Mouse (Mus musculus) limb, embryonic 13.5 days (tissue): ENCODE measurements around the gene Stam2. TPM values are rescaled to one million over a fixed set of nuclear protein-coding genes. Genes with fewer than 3 reads are reported as not detected.

ENCODE experiments used
- ATAC-seq: fragments of 200-750 bp; cut with Nextera tagmentation; 2 replicates; pipeline ENCODE4 v1.8.0; 2017; ENCODE audit warnings: low read depth, moderate number of reproducible peaks, moderate TSS enrichment; ENCODE audit not compliant: low FRiP score
- H3K27ac ChIP-seq: fragments of 300-500 bp; sonication (generic); 2 replicates; pipeline ENCODE4 v1.5.1; 2015; ENCODE audit warnings: inconsistent platforms, mild to moderate bottlenecking, moderate library complexity
- H3K27me3 ChIP-seq: fragments of 300-500 bp; sonication (generic); 2 replicates; pipeline ENCODE4 v1.6.1; 2015; ENCODE audit warnings: mild to moderate bottlenecking, inconsistent platforms
- H3K36me3 ChIP-seq: fragments of 300-500 bp; sonication (generic); 2 replicates; pipeline ENCODE4 v1.6.1; 2015; ENCODE audit warnings: inconsistent platforms, mild to moderate bottlenecking, moderate library complexity
- H3K4me1 ChIP-seq: fragments of 300-500 bp; sonication (generic); 2 replicates; pipeline ENCODE4 v1.6.1; 2015; ENCODE audit warnings: inconsistent platforms
- H3K4me2 ChIP-seq: fragments of 300-500 bp; sonication (generic); replicated peaks from 2 replicates; pipeline ENCODE4 v1.6.1; 2015; ENCODE audit warnings: inconsistent platforms, mild to moderate bottlenecking, moderate library complexity
- H3K4me3 ChIP-seq: fragments of 300-500 bp; sonication (generic); 2 replicates; pipeline ENCODE4 v1.5.1; 2015; ENCODE audit warnings: moderate library complexity, mild to moderate bottlenecking, inconsistent platforms
- H3K9ac ChIP-seq: fragments of 300-500 bp; sonication (generic); 2 replicates; pipeline ENCODE4 v1.6.1; 2015; ENCODE audit warnings: mild to moderate bottlenecking, inconsistent platforms
- H3K9me3 ChIP-seq: fragments of 300-500 bp; sonication (generic); 2 replicates; pipeline ENCODE4 v1.6.1; 2016; ENCODE audit warnings: inconsistent platforms
- WGBS: fragments of 180-500 bp; shearing (Covaris S2); methylation state at CpG from one replicate; pipeline ENCODE4 v1.1.7; 2015; 5-methylcytosine and 5-hydroxymethylcytosine counted together
- polyA plus RNA-seq: library from polyadenylated mRNA; unstranded; fragments of >200 nt; fragmentation: Nextera tagmentation; extraction: Ambion mirVana; gene quantifications from 2 replicates; pipeline ENCODE4 v1.2.1, GENCODE M21; 2015

Stam2 gene
- polyA plus RNA-seq, 1 experiment from 2014 or later = 32.3 TPM

DNA sequence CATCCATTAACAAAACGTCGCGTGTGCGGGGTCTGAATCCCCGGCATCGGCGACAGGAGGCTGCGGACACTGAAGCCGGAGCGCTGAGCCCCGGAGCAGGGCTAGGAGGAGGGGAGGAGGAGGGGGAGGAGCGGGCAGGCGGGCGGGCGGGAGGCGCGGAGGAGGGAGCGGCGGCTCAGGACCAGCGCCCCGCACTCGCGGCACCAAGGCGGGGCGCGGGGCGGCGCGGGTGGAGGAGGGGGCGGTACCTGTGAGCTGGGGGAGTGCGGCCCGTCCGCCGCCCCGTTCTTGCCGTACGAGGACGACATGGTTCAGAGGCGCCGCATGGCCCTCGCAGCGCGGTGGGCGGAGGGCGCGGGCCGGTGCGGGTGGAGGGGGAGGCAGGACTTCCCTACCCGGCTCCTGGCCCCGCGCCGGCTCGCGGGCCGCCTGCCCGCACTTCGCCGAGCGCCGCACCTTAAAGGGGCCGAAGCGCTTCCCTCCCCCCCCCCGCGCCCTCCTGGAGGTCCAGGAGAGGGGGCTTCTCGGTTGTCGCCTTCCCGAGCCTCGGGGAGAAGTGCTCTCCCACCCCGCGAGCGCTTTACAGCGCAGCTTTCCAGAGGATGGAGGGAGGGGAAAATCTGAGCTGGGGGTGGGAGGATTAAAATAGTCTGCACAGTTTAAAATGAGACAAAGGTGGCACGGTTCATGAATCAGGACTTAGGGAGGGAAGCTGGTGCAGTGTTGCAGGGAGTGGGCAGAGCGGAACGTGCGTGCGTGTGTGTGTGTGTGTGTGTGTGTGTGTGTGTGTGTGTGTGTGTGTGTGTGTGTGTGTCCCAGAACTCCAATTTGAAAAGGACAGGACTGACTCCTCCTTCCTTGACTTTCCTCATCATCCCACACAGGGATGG lies 65.8 kb downstream of the Stam2 start, which contains the start of gene Cacnb4:
Cacnb4 (minus strand) TSS at position 809 of the 890 bp plus-strand sequence.
- peaks cover 18% of the 10 kb centered on the region for H3K4me1 ChIP-seq
- peaks cover 47% of the 10 kb centered on the region for H3K27me3 ChIP-seq
- H3K9ac ChIP-seq = peak within 1 kb of the TSS; percentile 74
- peak within 1 kb of the TSS; percentile 67 for H3K4me3 ChIP-seq
- peak within 1 kb of the TSS; percentile 97 for H3K4me2 ChIP-seq
- H3K9me3 ChIP-seq = no peaks in the 10 kb centered on the region
- no peaks in the 10 kb centered on the region for H3K36me3 ChIP-seq
- WGBS = under 1% methylated on average over 59 of the region's 77 CpGs
- peak; percentile 89 for ATAC-seq
- no peak within 1 kb of the TSS for H3K27ac ChIP-seq

DNA sequence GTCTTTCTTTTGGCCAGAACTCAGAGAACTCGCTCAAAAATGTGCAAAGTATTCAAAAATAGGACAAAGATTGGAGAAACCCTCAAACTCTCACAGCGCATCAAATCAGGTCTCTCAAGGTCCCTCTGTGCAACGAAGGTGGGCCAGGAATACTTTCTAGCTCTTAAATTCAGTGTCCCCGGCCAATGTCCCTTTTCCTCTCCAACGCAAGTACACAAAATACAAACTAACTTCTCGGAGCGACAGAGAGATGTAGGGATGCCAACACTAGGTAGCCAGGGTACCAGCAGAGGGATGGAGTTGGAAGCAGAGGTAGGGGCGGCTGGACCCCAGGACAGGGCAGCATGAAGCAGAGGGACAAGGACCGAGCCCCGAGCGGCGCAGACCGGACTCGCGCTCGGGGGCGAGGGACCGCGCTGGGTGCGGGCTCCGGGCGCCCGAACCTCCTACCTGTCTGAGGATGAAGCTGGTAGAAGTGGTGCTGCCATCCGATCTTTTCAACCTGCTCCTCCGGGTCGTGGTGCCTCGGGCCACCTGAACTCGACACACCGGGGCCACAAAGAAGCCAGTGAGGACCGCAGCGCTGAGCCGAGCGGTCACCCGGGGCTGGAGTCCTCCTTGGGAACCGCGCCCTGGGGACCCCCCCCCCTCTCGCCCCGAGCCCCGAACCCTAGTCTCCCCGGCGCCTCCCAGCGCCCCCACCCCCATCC lies 66.6 kb downstream of the Stam2 start:
- Histone ChIP-seq H3K4me1 (peaks cover 18% of the 10 kb centered on the region), H3K9me3 (no peaks in the 10 kb centered on the region), H3K27me3 (peaks cover 47% of the 10 kb centered on the region), H3K4me3 (peak overlapping the region; percentile 67), H3K36me3 (no peaks in the 10 kb centered on the region), H3K9ac (peak overlapping the region; percentile 74), H3K27ac (no peak overlapping the region), H3K4me2 (peak overlapping the region; percentile 97)
- peak; percentile 25 for ATAC-seq
- 1% methylated on average over 40 of the region's 42 CpGs for WGBS

DNA sequence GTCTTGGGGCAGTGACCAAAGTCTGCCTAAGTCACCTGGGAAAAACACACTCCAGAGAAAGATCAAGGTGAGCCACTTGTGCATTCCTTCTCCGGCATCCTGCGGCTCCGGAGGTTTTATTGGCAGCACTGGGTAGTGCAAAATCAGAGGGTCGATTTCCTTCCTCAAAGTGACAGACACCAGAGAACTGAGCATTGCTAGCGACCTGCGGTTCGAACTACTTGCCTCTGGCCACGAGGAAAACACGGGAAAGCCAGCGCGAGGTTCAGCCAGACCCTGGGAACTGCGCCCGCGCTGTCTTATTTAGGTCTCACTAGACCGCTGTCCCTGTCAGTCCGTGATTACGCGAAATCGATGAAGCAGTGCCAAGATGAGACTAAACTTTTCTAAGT lies 67.2 kb downstream of the Stam2 start:
- Histone ChIP-seq H3K36me3 (no peaks in the 10 kb centered on the region), H3K4me3 (peak overlapping the region; percentile 67), H3K9me3 (no peaks in the 10 kb centered on the region), H3K4me1 (peaks cover 18% of the 10 kb centered on the region), H3K27me3 (peaks cover 47% of the 10 kb centered on the region), H3K9ac (peak overlapping the region; percentile 74; the same call in 1 of the 2 replicates), H3K27ac (no peak overlapping the region), H3K4me2 (peak overlapping the region; percentile 97)
- ATAC-seq = no peak
- under 1% methylated on average over 19 of the region's 19 CpGs for WGBS

DNA sequence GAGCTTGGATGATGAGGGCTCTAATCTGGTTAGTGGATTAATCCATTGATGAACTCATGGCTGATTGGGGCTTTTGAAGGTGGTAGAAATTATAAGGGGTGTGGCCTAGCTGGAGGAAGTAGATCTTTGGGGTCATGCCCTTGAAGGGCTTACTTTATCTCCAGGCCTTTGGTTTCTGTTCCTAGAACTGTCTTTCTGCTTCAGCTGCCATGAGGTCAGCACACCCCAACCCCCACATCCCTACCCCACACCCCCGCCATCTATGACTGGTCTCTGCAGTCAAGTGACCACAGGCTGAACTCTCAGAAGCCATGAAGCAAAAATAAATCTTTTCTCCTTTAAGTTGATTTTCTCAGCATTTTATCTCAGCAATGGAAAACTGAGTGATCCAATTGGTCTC lies 68.9 kb downstream of the Stam2 start:
- H3K4me1 ChIP-seq = peaks cover 18% of the 10 kb centered on the region
- H3K4me2 ChIP-seq = no peak overlapping the region
- no peak overlapping the region for H3K4me3 ChIP-seq
- no peaks in the 10 kb centered on the region for H3K9me3 ChIP-seq
- H3K27ac ChIP-seq = no peak overlapping the region
- H3K9ac ChIP-seq = no peak overlapping the region
- ATAC-seq = no peak
- H3K27me3 ChIP-seq = peaks cover 40% of the 10 kb centered on the region
- no peaks in the 10 kb centered on the region for H3K36me3 ChIP-seq
- WGBS = 78% methylated on average over 1 of the region's 1 CpGs

DNA sequence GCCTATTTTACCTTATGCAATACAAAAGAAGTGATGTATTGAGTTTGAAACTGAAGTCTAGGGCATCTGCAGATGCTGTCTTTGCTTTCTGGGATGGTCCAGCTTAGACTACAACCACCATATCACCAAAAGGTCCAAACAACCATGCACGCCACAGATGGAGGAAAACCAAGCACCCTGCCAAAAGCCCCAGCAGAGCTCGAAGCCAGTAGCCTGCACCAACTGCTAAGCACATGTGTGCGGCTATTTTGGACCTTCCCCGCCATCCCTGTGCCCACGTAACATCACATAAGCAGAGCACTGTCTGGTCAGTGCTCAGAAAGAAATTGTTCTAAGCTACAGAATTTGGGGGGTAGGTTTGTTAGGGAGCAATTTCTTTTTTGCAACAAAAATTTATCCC lies 71.3 kb downstream of the Stam2 start:
- peaks cover 29% of the 10 kb centered on the region for H3K27me3 ChIP-seq
- H3K36me3 ChIP-seq = no peaks in the 10 kb centered on the region
- H3K4me1 ChIP-seq = peaks cover 11% of the 10 kb centered on the region
- H3K27ac ChIP-seq = no peak overlapping the region
- H3K9ac ChIP-seq = no peak overlapping the region
- no peak for ATAC-seq
- WGBS = 86% methylated on average over 5 of the region's 5 CpGs
- H3K4me3 ChIP-seq = no peak overlapping the region
- H3K9me3 ChIP-seq = no peaks in the 10 kb centered on the region
- H3K4me2 ChIP-seq = no peak overlapping the region

DNA sequence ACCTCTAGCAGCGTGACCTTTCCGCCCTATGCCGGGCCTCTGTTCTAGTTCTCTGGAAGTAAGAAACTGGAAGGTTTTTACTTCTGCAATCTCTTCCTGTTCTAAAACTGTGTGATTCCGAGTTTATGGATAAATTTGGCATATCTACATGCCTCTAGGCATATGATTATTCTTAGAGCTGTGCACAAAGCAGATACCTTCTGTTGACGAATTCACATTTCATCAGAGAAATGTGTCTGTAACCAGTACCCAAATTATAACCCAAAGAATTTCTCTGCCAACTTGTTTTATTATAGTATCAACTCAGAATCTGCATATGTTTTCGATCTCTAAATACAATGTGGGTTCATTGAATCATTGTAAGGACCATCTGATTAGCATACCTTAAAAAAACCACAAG lies 73.6 kb downstream of the Stam2 start:
- Histone ChIP-seq H3K9me3 (no peaks in the 10 kb centered on the region), H3K4me2 (no peak overlapping the region), H3K36me3 (no peaks in the 10 kb centered on the region), H3K4me3 (no peak overlapping the region), H3K9ac (no peak overlapping the region), H3K27me3 (peaks cover 11% of the 10 kb centered on the region), H3K27ac (no peak overlapping the region), H3K4me1 (no peaks in the 10 kb centered on the region)
- WGBS = 90% methylated on average over 6 of the region's 6 CpGs
- ATAC-seq = no peak

DNA sequence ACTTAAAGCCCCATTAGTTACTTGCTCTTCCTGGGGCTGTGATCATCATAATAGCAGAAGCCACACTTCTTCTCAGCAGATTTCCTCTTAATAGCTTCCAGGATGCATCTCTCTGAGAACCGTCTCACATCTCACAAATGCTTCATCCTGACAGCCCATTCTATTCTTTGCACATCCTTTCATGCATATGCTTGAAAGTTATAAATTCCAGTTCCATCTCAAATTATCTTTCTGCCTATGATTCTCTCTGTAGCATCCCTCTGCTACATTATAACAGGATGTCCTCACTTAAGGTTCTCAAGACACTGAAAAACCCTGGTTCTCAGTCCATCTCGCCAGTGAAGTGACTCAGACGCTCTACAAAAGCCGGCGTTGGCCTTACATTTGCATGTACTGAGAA lies 85.4 kb downstream of the Stam2 start:
- Histone ChIP-seq H3K4me1 (no peaks in the 10 kb centered on the region), H3K27ac (no peak overlapping the region), H3K4me2 (no peak overlapping the region), H3K9me3 (no peaks in the 10 kb centered on the region), H3K27me3 (peaks cover 8% of the 10 kb centered on the region), H3K9ac (no peak overlapping the region), H3K4me3 (no peak overlapping the region), H3K36me3 (no peaks in the 10 kb centered on the region)
- no peak for ATAC-seq
- 88% methylated on average over 5 of the region's 5 CpGs for WGBS

DNA sequence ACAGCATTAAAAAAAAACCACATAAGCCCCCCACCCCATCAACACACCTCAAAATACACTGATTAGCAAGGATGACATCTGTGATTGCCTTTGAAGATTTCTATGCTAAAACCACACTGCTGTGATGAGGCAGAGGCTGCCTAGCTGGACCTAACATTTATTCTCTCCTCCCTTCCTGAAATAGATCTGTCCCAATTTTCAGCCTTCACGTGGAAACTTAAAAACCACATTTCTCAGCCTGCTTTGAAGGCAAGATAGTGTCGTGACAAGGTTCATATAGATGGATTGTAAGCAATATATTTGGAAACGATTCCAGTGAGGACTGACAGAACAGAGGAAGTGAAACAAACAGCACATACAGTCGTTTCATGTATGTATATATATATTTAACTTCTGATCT lies 87.5 kb downstream of the Stam2 start:
- no peak overlapping the region for H3K4me3 ChIP-seq
- no peaks in the 10 kb centered on the region for H3K27me3 ChIP-seq
- H3K4me1 ChIP-seq = no peaks in the 10 kb centered on the region
- WGBS = 68% methylated on average over 4 of the region's 4 CpGs
- no peaks in the 10 kb centered on the region for H3K36me3 ChIP-seq
- H3K27ac ChIP-seq = no peak overlapping the region
- H3K9me3 ChIP-seq = no peaks in the 10 kb centered on the region
- H3K4me2 ChIP-seq = no peak overlapping the region
- ATAC-seq = no peak
- no peak overlapping the region for H3K9ac ChIP-seq

DNA sequence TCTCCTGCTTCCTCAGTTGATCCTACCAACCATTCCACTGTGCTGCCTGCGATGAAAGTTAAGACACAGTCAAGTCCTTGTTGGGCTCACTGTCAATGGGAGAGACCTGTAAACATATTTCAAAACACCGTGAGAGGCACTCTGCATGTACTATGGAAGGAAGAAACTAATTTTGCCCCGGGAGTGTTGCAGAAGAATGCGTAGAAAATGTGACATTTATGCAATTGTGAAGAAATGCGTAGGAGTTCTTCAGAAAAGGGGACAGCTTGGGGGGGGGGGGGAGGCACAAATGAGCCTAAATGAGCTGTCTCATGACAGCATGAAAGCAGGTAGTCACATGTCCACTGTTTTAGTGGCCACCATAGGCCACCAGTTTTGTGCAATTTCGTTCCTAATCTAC lies 90.5 kb downstream of the Stam2 start:
- Histone ChIP-seq H3K27ac (no peak overlapping the region), H3K27me3 (no peaks in the 10 kb centered on the region), H3K36me3 (no peaks in the 10 kb centered on the region), H3K4me3 (no peak overlapping the region), H3K9me3 (no peaks in the 10 kb centered on the region), H3K4me1 (peaks cover 6% of the 10 kb centered on the region; the same call in 1 of the 2 replicates), H3K9ac (no peak overlapping the region), H3K4me2 (no peak overlapping the region)
- 81% methylated on average over 6 of the region's 6 CpGs for WGBS
- no peak for ATAC-seq

DNA sequence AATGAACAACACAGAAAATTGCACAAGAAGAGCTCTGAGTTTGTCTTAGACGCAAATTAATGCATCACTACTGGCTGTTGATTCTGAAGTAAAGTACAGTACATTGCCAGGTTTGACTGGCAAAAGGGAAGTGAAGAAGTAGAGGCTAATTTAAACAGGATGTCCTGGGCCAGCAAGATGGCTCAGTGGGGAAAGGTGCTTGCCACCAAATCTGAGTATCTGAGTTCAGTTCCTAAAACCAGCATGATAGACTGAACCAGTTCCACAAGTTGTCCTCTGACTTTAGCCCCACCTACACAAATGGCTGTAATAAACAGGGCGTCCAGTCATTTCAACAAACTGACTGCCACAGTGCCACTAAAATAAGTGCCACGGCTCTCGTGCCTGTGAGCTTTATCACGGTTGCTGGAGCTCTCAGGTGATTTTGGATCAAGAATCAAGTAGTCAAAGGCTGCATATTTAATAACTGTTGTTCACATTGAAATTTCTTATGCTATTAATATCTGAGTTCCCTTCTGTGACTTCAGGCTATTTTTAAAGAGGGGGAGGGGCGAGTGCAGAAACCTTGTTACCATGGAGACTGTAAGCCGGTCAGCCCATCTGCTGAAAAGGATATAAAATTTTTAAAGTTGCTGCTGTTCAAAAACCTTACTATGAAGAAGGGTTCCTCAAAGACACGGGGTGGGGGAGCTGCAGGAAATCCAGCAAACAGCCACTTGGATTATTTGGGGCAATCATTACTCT lies 94.7 kb downstream of the Stam2 start:
- WGBS = 56% methylated on average over 8 of the region's 8 CpGs
- no peak for ATAC-seq
- H3K4me3 ChIP-seq = no peak overlapping the region
- H3K27me3 ChIP-seq = no peaks in the 10 kb centered on the region
- H3K4me1 ChIP-seq = peaks cover 6% of the 10 kb centered on the region; the same call in 1 of the 2 replicates
- H3K36me3 ChIP-seq = no peaks in the 10 kb centered on the region
- H3K4me2 ChIP-seq = no peak overlapping the region
- no peak overlapping the region for H3K9ac ChIP-seq
- no peaks in the 10 kb centered on the region for H3K9me3 ChIP-seq
- no peak overlapping the region for H3K27ac ChIP-seq

DNA sequence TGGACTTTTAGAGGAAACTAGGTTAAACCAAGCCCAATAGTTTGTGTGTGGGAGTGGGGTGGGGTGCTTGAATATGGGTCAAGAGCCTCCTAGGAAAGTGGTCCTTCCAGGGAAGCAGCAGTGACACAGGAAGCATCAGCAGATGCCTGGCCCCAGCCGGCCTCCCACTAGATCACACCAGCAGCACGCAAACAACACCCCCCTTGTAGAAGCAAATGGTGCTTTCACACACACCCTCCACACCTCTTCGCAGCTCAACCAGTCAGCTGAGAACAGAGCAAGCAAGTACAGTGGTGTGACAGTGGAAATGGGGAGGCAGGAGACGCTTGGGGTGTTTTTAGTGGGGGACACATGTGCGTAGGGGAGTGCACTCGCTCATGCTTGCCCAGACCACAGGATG lies 98.4 kb downstream of the Stam2 start:
- H3K9me3 ChIP-seq = no peaks in the 10 kb centered on the region
- no peaks in the 10 kb centered on the region for H3K36me3 ChIP-seq
- WGBS = 58% methylated on average over 6 of the region's 6 CpGs
- peaks cover 14% of the 10 kb centered on the region; the same call in 1 of the 2 replicates for H3K4me1 ChIP-seq
- H3K27ac ChIP-seq = no peak overlapping the region
- H3K4me2 ChIP-seq = no peak overlapping the region
- H3K27me3 ChIP-seq = no peaks in the 10 kb centered on the region
- no peak overlapping the region for H3K9ac ChIP-seq
- ATAC-seq = no peak
- H3K4me3 ChIP-seq = no peak overlapping the region
